Mouse (Mus musculus): ENCODE measurements around the gene Plekhf1. TPM values are rescaled to one million over a fixed set of nuclear protein-coding genes. Genes with fewer than 3 reads are reported as not detected.

The Plekhf1 gene
- polyA plus RNA-seq, 1 experiment from 2014 or later = 4.3 TPM

DNA sequence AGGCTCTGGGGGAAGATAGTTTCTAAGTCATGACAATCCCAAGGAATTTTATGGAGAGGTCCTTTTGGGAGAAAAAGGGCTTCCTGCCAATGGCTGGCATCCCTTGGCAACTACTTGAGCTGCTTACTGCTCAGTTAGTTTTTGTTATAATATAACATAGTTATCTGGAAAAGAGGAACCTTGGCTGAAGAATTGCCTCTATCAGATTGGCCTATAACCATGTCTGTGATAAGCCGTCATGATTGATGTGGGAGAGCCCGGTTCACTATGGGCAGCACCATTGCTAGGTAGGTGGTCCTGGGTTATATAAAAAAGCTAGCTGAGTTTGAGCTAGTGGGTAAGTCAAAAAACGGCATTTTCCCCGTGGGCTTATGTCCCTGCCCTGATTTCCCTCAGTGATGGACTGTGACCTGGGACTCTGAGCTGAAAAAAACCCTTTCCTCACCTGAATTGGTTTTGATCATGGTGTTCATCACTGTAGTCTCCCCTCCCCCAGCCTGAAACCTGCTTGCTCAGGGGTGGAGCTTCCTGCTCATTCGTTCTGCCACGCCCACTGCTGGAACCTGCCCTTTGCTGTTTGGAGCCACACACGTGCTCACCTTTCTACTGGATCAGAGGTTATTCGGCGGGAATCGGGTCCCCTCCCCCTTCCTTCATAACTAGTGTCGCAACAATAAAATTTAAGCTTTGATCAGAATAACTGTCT is 8.7 kb upstream of the Plekhf1 start:
- Histone ChIP-seq H3K4me3 (no peak overlapping the region), H3K27me3 (ENCODE audit: low read depth, poor library complexity, severe bottlenecking) (no peaks in the 10 kb centered on the region), H3K27ac (no peak overlapping the region), H3K36me3 (no peaks in the 10 kb centered on the region), H3K9me3 (replicated peaks) (no peaks in the 10 kb centered on the region), H3K4me1 (no peaks in the 10 kb centered on the region)
- no peak for DNase-seq (ENCODE audit: low spot score)
- WGBS = 44% methylated on average over 11 of the region's 11 CpGs

- no peaks in the 10 kb centered on the region for H3K36me3 ChIP-seq
- WGBS = 24% methylated on average over 8 of the region's 8 CpGs
- no peak for DNase-seq (ENCODE audit: low spot score)
- H3K9me3 ChIP-seq (replicated peaks) = no peaks in the 10 kb centered on the region
- peaks cover 26% of the 10 kb centered on the region for H3K27me3 ChIP-seq (ENCODE audit: low read depth, poor library complexity, severe bottlenecking)
- no peak overlapping the region for H3K4me3 ChIP-seq
- H3K27ac ChIP-seq = no peak overlapping the region
- H3K4me1 ChIP-seq = peaks cover 23% of the 10 kb centered on the region
Observed at GRCm38 (mm10) chr7:38230285-38230684, 2.5 kb upstream of the Plekhf1 start.

- Histone ChIP-seq H3K36me3 (no peaks in the 10 kb centered on the region), H3K9me3 (replicated peaks) (no peaks in the 10 kb centered on the region), H3K27ac (peak overlapping the region; percentile 85; the same call in 1 of the 2 replicates), H3K27me3 (ENCODE audit: low read depth, poor library complexity, severe bottlenecking) (peaks cover 26% of the 10 kb centered on the region), H3K4me3 (peak overlapping the region; percentile 69), H3K4me1 (peaks cover 28% of the 10 kb centered on the region)
- DNase-seq (ENCODE audit: low spot score) = no peak
- 19% methylated on average over 8 of the region's 8 CpGs for WGBS
Observed at GRCm38 (mm10) chr7:38228329-38228728, 513 bp upstream of the Plekhf1 start.

DNA sequence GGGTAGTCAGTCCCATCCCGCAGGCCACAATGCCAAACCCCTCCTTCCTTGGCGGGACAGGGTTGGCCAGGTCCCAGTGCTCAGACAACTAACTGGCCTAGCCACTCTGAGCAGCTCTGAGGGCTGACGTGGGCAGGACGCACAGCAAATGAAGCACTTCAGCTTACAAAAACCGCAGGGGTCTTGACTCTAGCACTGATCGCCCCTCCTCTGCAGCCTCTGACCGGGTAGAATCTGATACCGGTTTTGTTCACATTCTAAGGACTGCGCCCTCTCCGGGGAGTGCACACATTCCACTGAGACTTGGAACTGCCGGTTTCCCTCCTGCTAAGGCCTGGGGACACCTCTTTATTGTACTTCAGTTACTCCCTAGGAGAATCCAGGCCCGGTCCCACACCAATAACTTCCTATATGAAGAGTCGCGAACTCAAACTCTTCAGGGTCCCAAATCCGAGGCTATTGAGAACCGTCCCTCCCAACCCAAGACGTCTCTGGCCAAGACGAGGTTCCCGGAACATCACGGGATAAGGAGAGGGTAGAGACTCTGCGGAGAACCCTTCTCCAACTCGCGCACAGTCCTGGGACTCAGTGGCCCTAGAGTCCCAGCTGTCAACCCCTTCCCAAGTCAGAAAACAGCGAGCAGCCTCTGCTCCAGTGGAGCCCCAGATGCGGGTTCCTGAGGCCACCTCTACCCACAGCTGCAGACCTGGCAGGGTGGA is 476 bp downstream of the Plekhf1 start:
- DNase-seq (ENCODE audit: low spot score) = peak; percentile 68
- H3K27ac ChIP-seq = peak overlapping the region; percentile 85
- peaks cover 28% of the 10 kb centered on the region for H3K4me1 ChIP-seq
- no peaks in the 10 kb centered on the region for H3K9me3 ChIP-seq (replicated peaks)
- H3K36me3 ChIP-seq = no peaks in the 10 kb centered on the region
- peak overlapping the region; percentile 69 for H3K4me3 ChIP-seq
- peaks cover 26% of the 10 kb centered on the region for H3K27me3 ChIP-seq (ENCODE audit: low read depth, poor library complexity, severe bottlenecking)
- WGBS = 0% methylated on average over 25 of the region's 25 CpGs

- Histone ChIP-seq H3K36me3 (peaks cover 6% of the 10 kb centered on the region; the same call in 1 of the 2 replicates), H3K9me3 (replicated peaks) (no peaks in the 10 kb centered on the region), H3K27me3 (ENCODE audit: low read depth, poor library complexity, severe bottlenecking) (peaks cover 30% of the 10 kb centered on the region), H3K4me3 (no peak overlapping the region), H3K27ac (no peak overlapping the region), H3K4me1 (peaks cover 28% of the 10 kb centered on the region)
- no peak for DNase-seq (ENCODE audit: low spot score)
- 72% methylated on average over 2 of the region's 2 CpGs for WGBS
Observed at GRCm38 (mm10) chr7:38226226-38226625, 1.6 kb downstream of the Plekhf1 start.

DNA sequence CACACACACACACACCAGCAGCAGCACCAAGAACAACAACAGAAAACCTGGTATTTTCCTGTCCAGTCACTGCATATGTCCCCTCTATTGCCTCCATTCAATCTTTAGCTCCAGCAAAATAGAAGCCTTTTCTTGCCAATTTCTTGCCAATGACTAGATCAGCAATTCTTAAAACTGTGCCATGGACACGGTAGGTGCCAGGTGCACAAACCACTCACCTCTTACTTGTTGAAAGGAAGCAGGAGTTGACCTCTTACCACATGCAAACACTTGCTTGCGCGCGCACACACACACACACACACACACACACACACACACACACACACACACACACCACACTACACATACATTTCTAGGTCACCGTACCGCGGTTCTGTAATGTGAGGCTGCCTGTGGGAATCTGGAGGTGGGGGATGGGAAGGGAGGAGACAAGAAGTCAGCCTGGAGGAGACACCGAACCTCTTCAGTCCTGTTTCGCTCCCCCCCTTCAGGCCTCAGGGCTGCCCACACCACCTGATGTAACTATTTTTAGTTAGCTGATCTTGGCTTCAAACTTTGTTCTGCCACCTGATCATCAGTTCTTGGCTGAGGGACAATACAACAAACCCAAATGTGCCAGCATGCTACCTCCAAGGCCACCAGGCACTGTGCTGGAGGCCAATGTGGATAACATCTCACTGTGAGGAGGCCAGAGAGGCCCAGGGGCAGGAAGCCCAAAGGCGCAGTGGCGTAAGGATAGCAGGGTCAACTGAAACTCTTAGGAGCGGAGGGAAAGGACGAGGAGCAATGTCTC is 3.0 kb downstream of the Plekhf1 start:
- no peaks in the 10 kb centered on the region for H3K9me3 ChIP-seq (replicated peaks)

GRCm38 (mm10) chr7:38220866-38221265 is 7.0 kb downstream of the Plekhf1 start:
- no peak for DNase-seq (ENCODE audit: low spot score)
- peaks cover 21% of the 10 kb centered on the region; the same call in 1 of the 2 replicates for H3K36me3 ChIP-seq
- no peak overlapping the region for H3K4me3 ChIP-seq
- H3K9me3 ChIP-seq (replicated peaks) = no peaks in the 10 kb centered on the region
- no peak overlapping the region for H3K27ac ChIP-seq
- H3K27me3 ChIP-seq (ENCODE audit: low read depth, poor library complexity, severe bottlenecking) = 0 out of 2 replicates have a peak, but pooled peaks cover 4% of the 10 kb centered on the region
- 96% methylated on average over 7 of the region's 7 CpGs for WGBS
- 0 out of 2 replicates have a peak, but pooled peaks cover 5% of the 10 kb centered on the region for H3K4me1 ChIP-seq

More for the DNA sequence above, 3.0 kb downstream of the Plekhf1 start:
- no peak overlapping the region for H3K27ac ChIP-seq
- WGBS = 89% methylated on average over 13 of the region's 13 CpGs
- no peak for DNase-seq (ENCODE audit: low spot score)
- H3K4me1 ChIP-seq = peaks cover 28% of the 10 kb centered on the region
- peaks cover 18% of the 10 kb centered on the region for H3K27me3 ChIP-seq (ENCODE audit: low read depth, poor library complexity, severe bottlenecking)
- H3K36me3 ChIP-seq = peaks cover 19% of the 10 kb centered on the region; the same call in 1 of the 2 replicates
- no peak overlapping the region for H3K4me3 ChIP-seq

DNA sequence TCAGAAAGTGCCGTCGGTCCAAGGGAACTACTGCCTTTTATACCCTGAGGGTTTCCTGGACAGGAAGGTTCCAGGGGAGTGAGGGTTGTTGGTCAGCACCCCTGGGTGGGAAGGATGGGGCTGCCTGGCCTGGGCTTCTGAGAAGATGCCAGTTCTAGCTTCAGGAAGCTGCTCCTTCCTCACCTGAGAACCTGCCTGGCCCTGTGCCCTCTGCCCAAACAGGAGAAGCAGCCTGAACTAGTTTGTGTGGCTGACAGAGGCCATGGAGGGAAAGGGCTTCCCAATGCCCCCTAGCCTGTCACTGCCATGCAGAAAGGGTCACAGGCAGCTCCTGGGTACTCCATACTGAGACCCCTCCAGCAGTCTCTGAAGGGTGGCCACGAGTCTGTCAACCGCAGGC is 8.3 kb downstream of the Plekhf1 start:
- Histone ChIP-seq H3K27me3 (ENCODE audit: low read depth, poor library complexity, severe bottlenecking) (0 out of 2 replicates have a peak, but pooled peaks cover 4% of the 10 kb centered on the region), H3K36me3 (peaks cover 21% of the 10 kb centered on the region; the same call in 1 of the 2 replicates), H3K9me3 (replicated peaks) (no peaks in the 10 kb centered on the region), H3K27ac (no peak overlapping the region), H3K4me1 (no peaks in the 10 kb centered on the region), H3K4me3 (no peak overlapping the region)
- WGBS = 91% methylated on average over 4 of the region's 4 CpGs
- DNase-seq (ENCODE audit: low spot score) = no peak

- no peaks in the 10 kb centered on the region for H3K9me3 ChIP-seq (replicated peaks)
- H3K4me3 ChIP-seq = no peak overlapping the region
- 0 out of 2 replicates have a peak, but pooled peaks cover 4% of the 10 kb centered on the region for H3K27me3 ChIP-seq (ENCODE audit: low read depth, poor library complexity, severe bottlenecking)
- WGBS = 82% methylated on average over 8 of the region's 8 CpGs
- peaks cover 21% of the 10 kb centered on the region; the same call in 1 of the 2 replicates for H3K36me3 ChIP-seq
- DNase-seq (ENCODE audit: low spot score) = no peak
- H3K27ac ChIP-seq = no peak overlapping the region
- no peaks in the 10 kb centered on the region for H3K4me1 ChIP-seq
Observed at GRCm38 (mm10) chr7:38218631-38219367, 9.0 kb downstream of the Plekhf1 start.

DNA sequence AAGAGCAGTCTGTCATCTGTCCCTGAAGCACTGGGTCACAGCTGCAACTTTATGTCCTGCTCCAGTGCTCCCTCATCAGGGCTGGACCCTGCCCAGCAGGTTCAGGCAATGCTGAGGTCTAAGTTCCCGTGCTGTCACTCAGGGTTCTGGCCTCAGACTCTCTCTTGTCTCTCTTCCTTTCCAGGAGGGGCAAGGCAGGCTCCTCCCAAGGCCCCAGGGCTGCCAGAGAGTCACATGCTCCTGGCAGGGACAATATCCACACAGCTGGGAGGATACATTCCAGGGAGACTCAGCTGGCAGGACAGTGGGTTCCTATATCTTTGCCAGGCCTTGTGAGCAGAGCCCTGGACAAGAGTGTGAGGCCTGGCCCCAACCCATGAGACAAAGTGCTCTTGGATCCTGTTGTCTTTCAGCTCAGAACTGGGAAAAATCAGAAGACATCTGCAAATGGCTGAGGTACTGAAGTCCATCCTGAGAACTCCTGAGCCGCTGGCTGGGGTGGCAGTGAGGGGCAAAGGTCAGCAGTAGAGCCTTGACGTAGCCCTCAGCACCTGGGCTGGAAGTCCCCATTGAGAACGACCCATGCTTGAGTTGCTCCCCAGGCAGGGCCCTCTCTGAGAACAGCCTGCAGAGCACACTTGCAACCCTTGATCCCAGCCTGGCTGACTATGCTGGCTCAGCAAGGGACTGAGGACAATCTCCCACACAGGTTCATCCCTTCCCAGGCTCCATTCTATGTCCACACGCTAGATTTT is 10.2 kb downstream of the Plekhf1 start:
- Histone ChIP-seq H3K4me3 (no peak overlapping the region), H3K9me3 (replicated peaks) (no peaks in the 10 kb centered on the region), H3K27ac (no peak overlapping the region), H3K27me3 (ENCODE audit: low read depth, poor library complexity, severe bottlenecking) (0 out of 2 replicates have a peak, but pooled peaks cover 4% of the 10 kb centered on the region), H3K4me1 (no peaks in the 10 kb centered on the region), H3K36me3 (peaks cover 21% of the 10 kb centered on the region; the same call in 1 of the 2 replicates)
- DNase-seq (ENCODE audit: low spot score) = no peak
- WGBS = 61% methylated on average over 5 of the region's 5 CpGs

- Histone ChIP-seq H3K27ac (no peak overlapping the region), H3K36me3 (peaks cover 10% of the 10 kb centered on the region; the same call in 1 of the 2 replicates), H3K27me3 (ENCODE audit: low read depth, poor library complexity, severe bottlenecking) (no peaks in the 10 kb centered on the region), H3K4me1 (no peaks in the 10 kb centered on the region), H3K4me3 (no peak overlapping the region), H3K9me3 (replicated peaks) (no peaks in the 10 kb centered on the region)
- no peak for DNase-seq (ENCODE audit: low spot score)
- WGBS = 90% methylated on average over 6 of the region's 6 CpGs
Observed at GRCm38 (mm10) chr7:38215697-38216096, 12.1 kb downstream of the Plekhf1 start.
